Mouse (Mus musculus) fibroblast of lung, adult 2 months (primary cell): Measurements from ENCODE around the gene Hist1h3f.
A peak's percentile ranks its signal among the peaks of the same experiment; 100 is the strongest.
"Not testable (repeated sequence)": the region's sequence is repeated elsewhere in the genome, so short reads cannot be mapped to it uniquely, and the experiment has no call there.

Experiments used
- DNase-seq: peaks from one replicate; pipeline ENCODE4 v3.0.0-alpha.2; 2011; ENCODE audit warnings: low read depth

Gene Hist1h3f

GRCm38 (mm10) chr13:23518295-23518603 is 25.6 kb upstream of the Hist1h3f start:
- DNase-seq, result no peak

DNA sequence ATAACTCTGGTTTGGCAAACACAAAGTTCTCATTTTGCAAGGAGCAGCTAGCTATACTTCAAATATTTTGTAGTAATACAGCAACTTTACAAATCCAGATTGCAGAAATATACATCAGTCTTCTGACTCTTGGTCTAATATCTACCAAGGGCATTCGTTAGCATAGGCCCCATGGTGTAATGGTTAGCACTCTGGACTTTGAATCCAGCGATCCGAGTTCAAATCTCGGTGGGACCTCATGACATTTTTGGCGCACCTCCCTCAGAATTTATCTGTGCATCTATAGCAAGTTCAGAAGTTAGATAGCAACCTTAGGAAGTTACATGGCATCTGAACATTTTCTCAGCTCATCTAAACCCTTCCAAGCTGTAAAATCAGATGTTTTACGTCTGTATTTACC is 25.0 kb upstream of the Hist1h3f start:
- DNase-seq, result peak; percentile 73

DNA sequence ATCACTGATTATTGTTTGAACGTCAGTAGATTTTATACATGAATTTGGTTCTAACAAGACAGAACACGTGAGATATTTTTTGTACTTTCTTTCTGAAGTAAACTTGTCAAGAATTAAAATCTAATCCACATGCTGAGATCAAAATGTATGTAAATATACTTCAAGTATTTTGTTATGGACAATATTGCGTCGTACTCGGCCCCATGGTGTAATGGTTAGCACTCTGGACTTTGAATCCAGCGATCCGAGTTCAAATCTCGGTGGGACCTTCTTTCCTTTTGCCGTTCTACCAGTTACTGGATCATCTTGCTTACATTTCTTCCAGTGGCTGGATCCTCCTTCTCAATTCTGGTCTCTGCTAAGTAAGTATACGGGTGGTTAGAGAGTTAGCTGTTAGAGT is 24.4 kb upstream of the Hist1h3f start:
- no peak for DNase-seq

GRCm38 (mm10) chr13:23521703-23522102 is 22.1 kb upstream of the Hist1h3f start:
- DNase-seq, result peak; percentile 60

DNA sequence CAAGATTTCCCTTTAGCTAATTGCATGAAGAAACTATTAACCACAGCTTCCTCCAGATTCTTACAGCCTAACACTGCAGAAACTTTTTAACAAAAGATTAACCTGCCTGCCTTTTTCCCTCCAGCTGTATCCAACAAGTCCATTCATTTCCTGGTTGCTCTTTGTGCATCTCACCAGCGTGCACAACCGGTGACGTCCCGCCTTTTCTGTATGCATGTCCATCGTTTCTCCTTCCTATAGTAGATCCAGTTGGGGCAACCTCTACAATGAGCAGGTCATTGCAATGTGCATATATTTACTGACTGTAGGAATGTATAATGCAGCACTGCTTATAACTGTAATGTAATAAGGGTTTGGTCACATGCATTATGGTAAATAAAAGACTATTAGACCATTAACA is 19.9 kb upstream of the Hist1h3f start:
- no peak for DNase-seq

DNA sequence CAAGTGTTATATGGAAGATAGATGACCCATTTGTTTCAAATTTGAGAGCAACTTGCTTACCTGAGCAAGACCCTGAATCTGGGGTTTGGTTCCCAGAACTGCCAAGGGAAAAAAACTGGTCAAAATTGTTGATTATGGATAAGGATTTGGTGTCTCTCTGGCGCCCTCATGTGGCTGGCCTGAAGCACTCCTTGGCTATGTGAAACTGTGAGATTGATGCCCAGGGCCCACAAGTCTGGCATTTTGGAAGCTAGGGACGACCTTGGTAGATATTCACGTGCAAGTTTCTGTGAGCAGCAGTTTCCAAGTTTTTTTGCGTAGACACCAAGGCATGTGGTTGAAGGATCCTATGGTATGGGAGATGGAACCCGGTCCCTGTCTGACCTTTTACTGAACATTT is 19.2 kb upstream of the Hist1h3f start:
- peak; percentile 67 for DNase-seq

- no peak for DNase-seq
These were observed 18.0 kb upstream of the Hist1h3f start for GRCm38 (mm10) chr13:23525901-23526300.

DNA sequence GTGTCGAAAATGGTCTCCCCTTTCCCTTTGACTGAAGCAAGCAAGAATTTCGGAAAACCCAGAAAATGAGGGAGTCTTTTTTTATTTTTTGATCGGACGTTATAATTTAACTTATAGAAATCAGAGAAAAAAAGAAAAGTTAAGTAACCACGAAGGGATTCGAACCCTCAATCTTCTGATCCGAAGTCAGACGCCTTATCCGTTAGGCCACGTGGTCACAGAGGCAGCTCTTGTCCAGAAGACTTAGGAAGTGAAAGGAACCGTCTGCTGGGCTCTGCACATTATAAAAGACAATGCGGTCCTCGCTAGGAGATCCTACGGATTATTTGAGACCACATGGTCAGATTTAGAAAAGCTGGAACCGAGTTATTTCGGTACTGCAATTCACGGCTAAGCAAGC is 17.5 kb upstream of the Hist1h3f start:
- peak; percentile 79 for DNase-seq

GRCm38 (mm10) chr13:23529005-23529404 is 14.8 kb upstream of the Hist1h3f start:
- DNase-seq, result no peak

DNA sequence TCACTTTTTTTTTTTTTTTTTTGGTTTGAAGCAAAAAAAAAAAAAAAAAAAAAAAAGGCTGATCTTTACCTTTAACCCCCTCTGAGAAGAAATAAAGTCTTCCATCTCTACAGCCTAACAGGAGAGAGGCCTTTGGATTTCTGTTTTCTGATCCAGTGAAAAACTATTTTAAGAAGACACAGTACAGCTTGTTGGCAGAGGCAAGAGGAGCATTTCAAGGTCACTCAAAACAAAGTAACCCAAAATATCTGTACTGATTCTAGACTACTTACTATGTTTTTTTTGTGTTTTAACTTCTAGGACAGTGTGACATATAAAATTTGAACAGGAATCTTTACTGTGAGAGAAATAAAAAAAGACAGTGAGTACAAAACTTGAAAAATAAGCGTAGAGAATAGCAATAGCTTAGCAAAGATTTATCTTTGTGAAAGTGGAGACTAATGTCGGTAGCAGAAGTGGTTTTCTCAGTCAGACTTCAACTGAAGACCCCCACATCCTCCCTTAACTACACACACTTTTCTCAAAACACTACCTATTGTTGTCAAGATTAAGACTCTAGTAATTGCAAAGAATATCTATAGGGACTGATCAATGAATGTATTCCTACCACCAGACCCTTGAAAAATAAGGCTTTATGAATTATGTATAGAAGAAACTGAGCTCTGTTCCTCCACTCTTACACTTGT is 14.2 kb upstream of the Hist1h3f start:
- DNase-seq, result no peak

GRCm38 (mm10) chr13:23530181-23530900 is 13.5 kb upstream of the Hist1h3f start:
- peak; percentile 59 for DNase-seq

DNA sequence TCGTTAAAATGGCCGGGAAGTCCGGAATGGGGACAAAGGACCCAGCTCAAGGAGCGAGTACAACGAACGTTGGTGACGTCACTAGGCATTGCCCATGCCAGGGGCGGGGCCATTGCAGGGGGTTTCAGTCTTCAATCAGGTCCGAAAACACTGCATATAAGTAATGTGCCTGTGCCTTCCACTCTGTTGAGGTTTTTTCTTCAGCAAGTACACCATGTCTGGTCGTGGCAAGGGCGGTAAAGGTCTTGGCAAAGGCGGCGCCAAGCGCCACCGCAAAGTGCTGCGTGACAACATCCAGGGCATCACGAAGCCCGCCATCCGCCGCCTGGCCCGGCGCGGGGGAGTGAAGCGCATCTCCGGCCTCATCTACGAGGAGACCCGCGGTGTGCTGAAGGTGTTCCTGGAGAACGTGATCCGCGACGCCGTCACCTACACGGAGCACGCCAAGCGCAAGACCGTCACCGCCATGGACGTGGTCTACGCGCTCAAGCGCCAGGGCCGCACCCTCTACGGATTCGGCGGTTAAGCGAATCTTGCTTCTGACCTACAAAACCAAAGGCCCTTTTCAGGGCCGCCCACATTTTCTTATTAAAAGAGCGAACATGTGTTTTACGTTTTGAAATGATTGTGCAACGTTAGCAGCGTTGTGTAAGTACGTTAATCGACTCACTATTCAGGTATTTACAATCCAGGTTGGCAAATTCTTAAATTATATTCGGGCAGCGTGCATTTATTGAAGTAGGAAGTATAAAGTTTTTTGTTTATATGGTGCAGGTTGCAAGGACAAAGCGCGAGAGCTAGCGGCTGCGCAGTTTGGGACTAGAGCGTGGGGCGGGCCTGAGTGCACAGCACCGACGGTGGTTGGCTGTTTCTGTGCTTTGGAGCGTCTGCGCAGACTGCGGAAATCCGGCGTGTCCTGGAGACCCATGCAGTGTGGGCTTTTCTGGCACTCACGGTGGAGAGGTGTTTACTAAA is 12.7 kb upstream of the Hist1h3f start, which contains the start of gene Hist1h4h:
Gene Hist1h4h (plus strand): TSS at position 150 of the 975 bp plus-strand sequence.
- DNase-seq, result peak; percentile 91

DNA sequence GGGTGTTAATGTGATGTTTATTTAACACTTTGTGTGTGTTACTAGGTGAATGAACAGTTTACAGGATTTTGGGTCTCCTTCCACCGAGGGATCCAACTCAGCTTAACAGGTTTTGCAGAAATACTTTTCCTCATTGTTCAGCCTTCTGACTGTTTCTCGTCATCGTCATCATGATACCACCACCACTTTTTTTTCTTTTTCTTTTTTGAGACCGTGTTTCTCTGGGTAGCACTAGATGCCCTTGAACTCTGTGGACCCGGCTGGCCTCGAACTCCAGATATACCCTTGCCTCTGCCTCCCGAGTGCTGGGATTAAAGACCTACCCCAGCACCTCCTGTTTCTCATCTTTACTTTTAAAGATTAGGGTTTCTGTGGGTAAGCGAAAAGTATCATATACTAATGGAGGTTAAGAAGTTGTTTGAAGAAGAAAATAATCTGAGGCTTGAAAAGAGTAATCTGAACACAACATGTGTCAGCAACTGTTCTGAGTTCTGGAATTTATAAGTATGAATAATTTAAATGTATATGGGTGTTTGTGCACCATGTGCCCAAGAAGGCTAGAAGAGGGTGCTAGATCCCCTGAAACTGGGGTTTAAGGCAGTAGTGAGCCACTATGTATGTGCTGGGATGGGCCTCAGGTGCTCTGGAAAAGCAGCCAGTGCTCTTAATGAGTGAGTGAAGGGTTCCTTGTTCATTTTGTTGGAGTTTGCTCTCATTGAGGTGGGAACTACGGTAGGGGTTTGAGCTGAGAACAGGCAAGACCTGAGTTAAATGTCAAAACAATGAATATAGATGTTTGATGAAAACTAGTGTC is 11.4 kb upstream of the Hist1h3f start:
- no peak for DNase-seq

DNA sequence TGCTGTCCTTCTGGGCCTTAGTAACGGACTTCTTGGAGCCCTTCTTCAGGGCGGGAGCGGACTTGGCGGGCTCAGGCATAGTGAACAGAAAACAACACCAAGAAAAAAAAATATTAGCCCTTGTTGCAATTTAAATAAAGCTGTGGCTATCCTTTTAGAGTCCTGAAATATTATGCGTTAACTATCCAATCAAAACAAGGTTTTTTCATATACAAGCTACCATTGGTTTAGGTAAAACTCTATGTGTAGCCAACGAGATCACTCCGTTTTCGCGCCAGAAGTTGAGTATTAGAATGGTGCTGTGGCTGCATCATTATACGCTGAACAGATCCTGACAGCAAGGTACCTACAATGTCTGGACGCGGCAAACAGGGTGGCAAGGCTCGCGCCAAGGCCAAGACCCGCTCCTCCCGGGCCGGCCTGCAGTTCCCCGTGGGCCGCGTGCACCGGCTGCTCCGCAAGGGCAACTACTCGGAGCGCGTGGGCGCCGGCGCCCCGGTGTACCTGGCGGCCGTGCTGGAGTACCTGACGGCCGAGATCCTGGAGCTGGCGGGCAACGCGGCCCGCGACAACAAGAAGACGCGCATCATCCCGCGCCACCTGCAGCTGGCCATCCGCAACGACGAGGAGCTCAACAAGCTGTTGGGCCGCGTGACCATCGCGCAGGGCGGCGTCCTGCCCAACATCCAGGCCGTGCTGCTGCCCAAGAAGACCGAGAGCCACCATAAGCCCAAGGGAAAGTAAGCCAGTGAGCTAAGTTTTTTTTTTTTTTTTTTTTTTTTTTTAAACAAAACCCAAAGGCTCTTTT is 10.1 kb upstream of the Hist1h3f start, which contains the start of gene Hist1h2af:
Gene Hist1h2af (plus strand): TSS at position 347 of the 808 bp plus-strand sequence.
- not testable (repeated sequence) for DNase-seq

DNA sequence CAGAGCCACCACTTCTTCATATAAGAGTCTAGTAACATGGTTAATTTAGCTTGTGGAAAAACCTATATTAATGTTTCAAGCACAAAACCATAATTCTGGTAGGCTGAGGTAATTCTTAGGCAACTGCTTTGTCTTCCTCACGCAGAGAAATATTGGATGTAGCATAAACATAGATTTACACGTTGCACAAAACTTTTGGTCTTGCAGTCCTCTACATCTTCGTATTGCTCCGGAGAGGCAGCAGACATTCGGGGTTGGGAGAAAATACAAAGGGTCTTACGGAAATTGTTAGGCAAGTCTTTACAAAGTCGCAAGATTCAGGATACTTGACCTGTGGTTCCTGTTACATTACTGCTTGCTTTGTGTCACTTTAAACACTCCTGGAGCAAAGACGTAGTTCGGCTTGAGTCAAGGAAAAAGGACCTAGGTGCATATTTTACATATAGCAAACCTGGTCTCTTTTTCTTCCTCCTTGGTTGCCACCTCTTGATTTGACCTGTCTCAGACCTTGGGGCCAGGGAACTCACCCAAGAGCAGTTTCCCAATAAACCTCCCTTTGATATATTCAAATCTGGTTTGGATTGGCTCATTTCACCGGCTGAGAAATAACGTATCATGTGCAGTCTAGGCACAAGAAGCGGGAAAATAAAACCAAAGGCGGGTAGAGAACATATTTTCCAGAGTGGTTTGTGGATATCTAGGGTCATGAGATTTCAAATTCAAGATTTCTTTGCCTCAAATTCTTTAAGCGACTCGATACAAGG is 9.3 kb upstream of the Hist1h3f start:
- no peak for DNase-seq

DNA sequence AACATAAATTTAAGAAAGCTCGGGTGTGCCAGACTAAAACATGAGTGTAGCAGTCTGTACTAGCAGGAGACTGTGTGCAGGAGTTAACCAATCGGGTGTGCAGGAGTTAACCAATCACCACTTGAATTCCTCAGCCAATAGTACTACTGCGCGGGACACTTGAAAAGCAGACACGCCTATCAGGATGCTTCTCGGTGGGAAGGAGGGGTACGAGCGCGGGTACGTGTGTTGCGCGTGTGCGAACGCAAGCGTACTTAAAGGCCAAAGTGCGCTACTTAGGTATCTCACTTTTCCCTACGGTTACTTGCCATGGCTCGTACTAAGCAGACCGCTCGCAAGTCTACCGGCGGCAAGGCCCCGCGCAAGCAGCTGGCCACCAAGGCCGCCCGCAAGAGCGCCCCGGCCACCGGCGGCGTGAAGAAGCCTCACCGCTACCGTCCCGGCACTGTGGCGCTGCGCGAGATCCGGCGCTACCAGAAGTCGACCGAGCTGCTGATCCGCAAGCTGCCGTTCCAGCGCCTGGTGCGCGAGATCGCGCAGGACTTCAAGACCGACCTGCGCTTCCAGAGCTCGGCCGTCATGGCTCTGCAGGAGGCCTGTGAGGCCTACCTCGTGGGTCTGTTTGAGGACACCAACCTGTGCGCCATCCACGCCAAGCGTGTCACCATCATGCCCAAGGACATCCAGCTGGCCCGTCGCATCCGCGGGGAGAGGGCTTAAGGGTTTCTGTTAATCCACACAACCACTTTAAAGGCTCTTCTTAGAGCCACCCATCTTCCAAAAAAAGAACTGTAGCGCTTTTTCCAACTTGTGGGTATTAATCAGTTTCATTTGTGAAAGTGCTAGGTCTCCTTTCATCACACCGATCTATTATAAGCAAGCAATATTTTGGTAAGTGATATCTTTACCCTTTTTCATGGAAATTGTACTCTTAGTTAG is 8.4 kb upstream of the Hist1h3f start, which contains the start of gene Hist1h3g:
Gene Hist1h3g (plus strand): TSS at position 286 of the 939 bp plus-strand sequence.
- DNase-seq, result peak; percentile 85

DNA sequence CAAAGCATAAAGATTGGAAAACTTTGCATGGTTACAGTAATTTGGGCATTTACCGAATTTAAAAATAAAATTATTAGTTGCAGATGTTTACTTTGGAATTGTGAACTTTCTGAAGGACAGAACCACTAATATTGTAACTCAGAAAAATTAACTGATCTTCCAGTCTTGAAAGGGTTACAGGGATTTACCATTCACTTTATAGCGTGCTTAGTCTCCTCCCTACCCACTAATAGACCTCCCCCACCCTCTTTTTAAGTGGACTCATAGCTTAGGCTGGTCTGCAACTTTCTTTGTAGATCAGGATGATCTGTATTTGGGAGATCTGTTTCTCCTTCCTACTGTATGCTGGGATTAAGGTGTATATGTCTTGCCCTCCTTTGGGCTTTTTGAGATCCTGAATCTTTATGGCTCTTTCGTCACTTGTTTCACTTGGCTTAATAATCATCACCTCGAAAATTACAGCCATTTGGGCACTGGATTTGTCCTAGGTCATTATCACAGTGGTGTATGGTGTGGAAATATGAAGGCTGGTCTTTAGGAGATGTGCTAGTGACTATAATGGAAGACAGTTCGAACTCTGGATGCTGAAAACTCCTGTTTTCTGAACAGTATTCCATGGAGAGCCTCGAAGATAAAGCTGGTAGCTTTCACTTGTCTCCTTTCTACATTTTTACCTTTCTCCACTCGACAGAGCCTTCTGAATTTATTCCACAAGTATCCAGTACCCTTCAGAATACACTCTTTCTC is 7.6 kb upstream of the Hist1h3f start:
- no peak for DNase-seq
